Mouse (Mus musculus): ENCODE data around the gene Tmem131. TPM values are rescaled to one million over a fixed set of nuclear protein-coding genes. Genes with fewer than 3 reads are reported as not detected.

Tmem131 gene
- polyA plus RNA-seq, 1 experiment from 2014 or later, result 23.1 TPM

DNA sequence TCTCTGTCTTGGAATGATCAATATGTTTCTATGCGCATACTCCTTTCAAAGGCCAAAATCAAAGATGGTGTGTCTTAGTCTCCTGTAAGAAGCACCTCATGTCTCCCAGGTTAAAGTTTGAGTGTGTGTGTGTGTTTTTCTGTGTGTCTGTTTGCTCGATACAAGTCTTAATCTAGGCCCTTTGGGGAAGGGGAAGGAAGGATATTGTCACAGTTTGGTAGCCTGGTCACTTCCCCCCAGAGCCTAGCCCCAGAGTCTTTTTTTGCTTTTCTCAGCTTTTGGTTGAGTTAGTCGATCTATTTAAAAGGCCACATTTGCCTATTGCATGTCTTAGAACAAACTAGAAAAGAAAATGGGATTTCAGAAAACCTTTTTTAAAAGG, 3.1 kb downstream of the Tmem131 start:
- no peak for ATAC-seq (ENCODE audit: low FRiP score, low TSS enrichment)
- Histone ChIP-seq H3K4me1 (ENCODE audit: control insufficient read depth, insufficient read depth, low read length) (peaks cover 27% of the 10 kb centered on the region), H3K9ac (replicated peaks; ENCODE audit: low read length) (peak overlapping the region; percentile 95), H3K4me2 (ENCODE audit: low read length) (peak overlapping the region; percentile 73), H3K4me3 (replicated peaks; ENCODE audit: low read depth, low read length) (peak overlapping the region; percentile 96), H3K36me3 (ENCODE audit: control insufficient read depth, insufficient read depth, low read length) (no peaks in the 10 kb centered on the region), H3K9me3 (ENCODE audit: control insufficient read depth, low read length) (no peaks in the 10 kb centered on the region), H3K27me3 (ENCODE audit: control insufficient read depth, insufficient read depth, low read length) (no peaks in the 10 kb centered on the region), H3K27ac (replicated peaks; ENCODE audit: low read depth, low read length) (peak overlapping the region; percentile 96)
- DNase-seq, result no peak
- 44% methylated on average over 3 of the region's 3 CpGs for WGBS

DNA sequence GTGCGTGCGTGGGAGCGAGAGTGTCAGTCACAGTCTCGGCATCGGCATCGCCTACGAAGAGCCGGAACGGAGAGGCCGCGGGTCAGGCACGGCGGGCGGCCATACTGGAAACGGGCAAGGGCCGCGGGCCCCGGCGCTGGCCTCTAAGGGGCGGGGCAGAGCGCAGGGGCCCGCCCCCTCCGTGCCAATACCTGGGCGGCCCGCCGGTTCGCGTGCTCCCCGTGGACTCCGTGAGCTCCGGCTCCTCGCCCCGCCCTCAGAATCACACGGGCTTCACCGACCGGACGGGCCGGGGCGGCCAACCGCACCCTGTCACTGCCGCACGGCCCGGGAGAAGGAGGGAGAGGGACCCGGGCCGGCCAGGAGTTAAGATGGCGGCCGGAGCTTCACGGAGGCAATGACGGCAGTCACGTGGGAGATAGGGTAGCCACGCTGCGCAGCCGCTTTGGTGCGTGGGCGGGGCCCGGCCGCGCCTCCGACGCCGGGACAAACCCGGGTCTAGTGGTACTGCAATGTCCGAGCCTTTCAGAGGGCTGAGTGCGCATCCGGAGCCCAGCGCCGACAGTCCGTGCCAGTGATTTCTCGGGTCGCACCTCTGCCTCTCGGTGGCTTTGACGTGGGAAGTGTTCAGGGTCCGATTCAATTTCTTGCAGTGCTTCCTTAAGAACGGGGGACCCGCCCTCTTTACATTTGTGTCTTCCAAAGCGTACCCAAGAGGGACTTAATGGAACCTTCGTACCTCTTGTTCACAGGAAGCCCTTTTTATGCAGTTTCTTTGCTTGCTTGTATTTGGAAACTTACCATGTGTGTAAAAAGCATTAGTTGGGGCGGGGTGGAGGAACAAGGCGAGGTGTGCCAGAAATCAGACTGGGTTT, 3.7 kb downstream of the Tmem131 start:
- H3K36me3 ChIP-seq (ENCODE audit: control insufficient read depth, insufficient read depth, low read length), result no peaks in the 10 kb centered on the region
- H3K9me3 ChIP-seq (ENCODE audit: control insufficient read depth, low read length), result no peaks in the 10 kb centered on the region
- peak; percentile 98 for DNase-seq
- under 1% methylated on average over 79 of the region's 79 CpGs for WGBS
- H3K27me3 ChIP-seq (ENCODE audit: control insufficient read depth, insufficient read depth, low read length), result no peaks in the 10 kb centered on the region
- peak overlapping the region; percentile 96 for H3K27ac ChIP-seq (replicated peaks; ENCODE audit: low read depth, low read length)
- peak overlapping the region; percentile 96 for H3K4me3 ChIP-seq (replicated peaks; ENCODE audit: low read depth, low read length)
- peak overlapping the region; percentile 95 for H3K9ac ChIP-seq (replicated peaks; ENCODE audit: low read length)
- ATAC-seq (ENCODE audit: low FRiP score, low TSS enrichment), result peak; percentile 99
- peaks cover 27% of the 10 kb centered on the region for H3K4me1 ChIP-seq (ENCODE audit: control insufficient read depth, insufficient read depth, low read length)
- peak overlapping the region; percentile 73 for H3K4me2 ChIP-seq (ENCODE audit: low read length)

DNA sequence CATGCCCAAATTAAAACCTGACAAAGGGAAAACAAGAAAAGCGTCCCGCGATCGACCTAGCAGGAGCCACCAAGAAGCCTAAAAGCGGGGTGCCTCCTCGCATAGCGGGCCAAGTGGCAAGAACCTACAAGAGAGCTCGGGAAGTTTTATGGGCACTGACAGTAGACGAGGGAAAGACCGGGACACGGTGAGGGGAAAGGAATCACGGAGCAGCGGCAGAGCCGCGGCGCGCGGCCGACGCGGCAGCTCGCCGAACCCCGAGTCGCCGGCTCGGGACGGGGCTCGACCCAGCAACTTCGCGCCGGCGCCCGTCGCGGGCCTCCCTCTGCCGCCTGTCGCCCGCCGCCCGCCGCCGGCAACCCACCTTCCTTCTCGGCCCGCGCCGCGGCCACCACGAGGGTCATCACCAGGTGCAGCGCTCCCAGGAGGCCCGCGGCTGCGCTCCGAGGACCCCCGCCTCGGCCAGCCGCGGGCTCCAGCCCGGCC, 4.6 kb downstream of the Tmem131 start:
- H3K4me3 ChIP-seq (replicated peaks; ENCODE audit: low read depth, low read length), result peak overlapping the region; percentile 96
- no peaks in the 10 kb centered on the region for H3K9me3 ChIP-seq (ENCODE audit: control insufficient read depth, low read length)
- peaks cover 27% of the 10 kb centered on the region for H3K4me1 ChIP-seq (ENCODE audit: control insufficient read depth, insufficient read depth, low read length)
- no peak for ATAC-seq (ENCODE audit: low FRiP score, low TSS enrichment)
- no peaks in the 10 kb centered on the region for H3K27me3 ChIP-seq (ENCODE audit: control insufficient read depth, insufficient read depth, low read length)
- H3K36me3 ChIP-seq (ENCODE audit: control insufficient read depth, insufficient read depth, low read length), result no peaks in the 10 kb centered on the region
- WGBS, result under 1% methylated on average over 59 of the region's 59 CpGs
- peak overlapping the region; percentile 96 for H3K27ac ChIP-seq (replicated peaks; ENCODE audit: low read depth, low read length)
- H3K4me2 ChIP-seq (ENCODE audit: low read length), result peak overlapping the region; percentile 73
- peak overlapping the region; percentile 95 for H3K9ac ChIP-seq (replicated peaks; ENCODE audit: low read length)
- peak; percentile 70 for DNase-seq

- 4% methylated on average over 9 of the region's 9 CpGs for WGBS
- ATAC-seq (ENCODE audit: low FRiP score, low TSS enrichment) (no peak), DNase-seq (peak; percentile 47)
- H3K9me3 ChIP-seq (ENCODE audit: control insufficient read depth, low read length), result no peaks in the 10 kb centered on the region
- no peaks in the 10 kb centered on the region for H3K27me3 ChIP-seq (ENCODE audit: control insufficient read depth, insufficient read depth, low read length)
- H3K4me1 ChIP-seq (ENCODE audit: control insufficient read depth, insufficient read depth, low read length), result peaks cover 27% of the 10 kb centered on the region
- H3K36me3 ChIP-seq (ENCODE audit: control insufficient read depth, insufficient read depth, low read length), result no peaks in the 10 kb centered on the region
- H3K4me3 ChIP-seq (replicated peaks; ENCODE audit: low read depth, low read length), result peak overlapping the region; percentile 96
- no peak overlapping the region for H3K27ac ChIP-seq (replicated peaks; ENCODE audit: low read depth, low read length)
- peak overlapping the region; percentile 73 for H3K4me2 ChIP-seq (ENCODE audit: low read length)
- H3K9ac ChIP-seq (replicated peaks; ENCODE audit: low read length), result peak overlapping the region; percentile 95
Measured at GRCm38 (mm10) chr1:36938348-36938747, 5.1 kb downstream of the Tmem131 start.

- H3K27ac ChIP-seq (replicated peaks; ENCODE audit: low read depth, low read length), result no peak overlapping the region
- no peaks in the 10 kb centered on the region for H3K36me3 ChIP-seq (ENCODE audit: control insufficient read depth, insufficient read depth, low read length)
- H3K9ac ChIP-seq (replicated peaks; ENCODE audit: low read length), result peak overlapping the region; percentile 95; the same call in 1 of the 2 replicates
- peak; percentile 32 for DNase-seq
- peak overlapping the region; percentile 73 for H3K4me2 ChIP-seq (ENCODE audit: low read length)
- 25% methylated on average over 3 of the region's 3 CpGs for WGBS
- no peaks in the 10 kb centered on the region for H3K9me3 ChIP-seq (ENCODE audit: control insufficient read depth, low read length)
- no peak for ATAC-seq (ENCODE audit: low FRiP score, low TSS enrichment)
- no peaks in the 10 kb centered on the region for H3K27me3 ChIP-seq (ENCODE audit: control insufficient read depth, insufficient read depth, low read length)
- peak overlapping the region; percentile 96 for H3K4me3 ChIP-seq (replicated peaks; ENCODE audit: low read depth, low read length)
- H3K4me1 ChIP-seq (ENCODE audit: control insufficient read depth, insufficient read depth, low read length), result peaks cover 27% of the 10 kb centered on the region
Measured at GRCm38 (mm10) chr1:36937648-36938047, 5.8 kb downstream of the Tmem131 start.

DNA sequence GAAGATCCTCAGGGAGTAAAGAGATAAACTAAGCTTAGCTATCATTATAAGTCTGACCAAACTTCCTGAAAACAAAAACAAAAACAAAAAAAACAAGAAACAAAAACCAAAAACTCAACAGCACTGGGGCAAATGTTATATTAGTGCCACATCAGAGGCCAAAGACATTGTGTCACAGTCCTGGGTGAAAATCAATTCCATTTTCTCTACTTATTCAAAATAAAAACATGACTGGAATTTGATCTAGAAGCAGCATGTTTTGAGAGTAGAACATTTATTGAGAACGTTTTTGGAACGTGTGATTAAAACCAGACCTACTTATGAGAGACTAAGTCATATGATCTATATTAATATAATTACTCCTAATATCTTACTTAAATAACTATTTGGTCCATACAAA, 6.5 kb downstream of the Tmem131 start:
- peaks cover 27% of the 10 kb centered on the region for H3K4me1 ChIP-seq (ENCODE audit: control insufficient read depth, insufficient read depth, low read length)
- H3K27me3 ChIP-seq (ENCODE audit: control insufficient read depth, insufficient read depth, low read length), result no peaks in the 10 kb centered on the region
- DNase-seq, result no peak
- peak overlapping the region; percentile 73 for H3K4me2 ChIP-seq (ENCODE audit: low read length)
- H3K27ac ChIP-seq (replicated peaks; ENCODE audit: low read depth, low read length), result no peak overlapping the region
- 0 out of 2 replicates have a peak overlapping the region, but pooled peaks have one; percentile 96 for H3K4me3 ChIP-seq (replicated peaks; ENCODE audit: low read depth, low read length)
- no peak overlapping the region for H3K9ac ChIP-seq (replicated peaks; ENCODE audit: low read length)
- H3K36me3 ChIP-seq (ENCODE audit: control insufficient read depth, insufficient read depth, low read length), result no peaks in the 10 kb centered on the region
- H3K9me3 ChIP-seq (ENCODE audit: control insufficient read depth, low read length), result no peaks in the 10 kb centered on the region
- no peak for ATAC-seq (ENCODE audit: low FRiP score, low TSS enrichment)
- WGBS, result 88% methylated on average over 2 of the region's 2 CpGs

DNA sequence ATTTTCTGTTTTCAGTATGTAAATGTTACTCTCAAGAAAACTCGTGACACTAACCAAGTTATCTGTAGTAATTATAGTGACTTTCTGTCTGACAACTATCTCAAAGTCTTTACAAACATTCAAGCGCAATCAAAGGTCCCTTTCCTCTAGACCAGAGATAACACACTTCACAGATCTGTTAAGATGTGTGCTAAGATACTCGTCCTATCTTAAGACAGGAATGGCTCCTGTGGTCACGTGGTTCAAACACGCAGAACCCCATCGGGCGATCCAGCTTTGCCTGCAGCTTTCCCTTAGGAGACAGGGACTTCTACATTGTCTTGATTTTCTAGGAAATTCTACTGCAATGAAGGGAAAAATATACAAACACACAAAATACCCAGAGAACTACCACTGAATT, 6.9 kb downstream of the Tmem131 start:
- Histone ChIP-seq H3K36me3 (ENCODE audit: control insufficient read depth, insufficient read depth, low read length) (no peaks in the 10 kb centered on the region), H3K9me3 (ENCODE audit: control insufficient read depth, low read length) (no peaks in the 10 kb centered on the region), H3K4me1 (ENCODE audit: control insufficient read depth, insufficient read depth, low read length) (peaks cover 27% of the 10 kb centered on the region), H3K4me2 (ENCODE audit: low read length) (peak overlapping the region; percentile 73), H3K27ac (replicated peaks; ENCODE audit: low read depth, low read length) (no peak overlapping the region), H3K9ac (replicated peaks; ENCODE audit: low read length) (no peak overlapping the region), H3K27me3 (ENCODE audit: control insufficient read depth, insufficient read depth, low read length) (no peaks in the 10 kb centered on the region), H3K4me3 (replicated peaks; ENCODE audit: low read depth, low read length) (no peak overlapping the region)
- DNase-seq (no peak), ATAC-seq (ENCODE audit: low FRiP score, low TSS enrichment) (no peak)
- 89% methylated on average over 7 of the region's 7 CpGs for WGBS

DNA sequence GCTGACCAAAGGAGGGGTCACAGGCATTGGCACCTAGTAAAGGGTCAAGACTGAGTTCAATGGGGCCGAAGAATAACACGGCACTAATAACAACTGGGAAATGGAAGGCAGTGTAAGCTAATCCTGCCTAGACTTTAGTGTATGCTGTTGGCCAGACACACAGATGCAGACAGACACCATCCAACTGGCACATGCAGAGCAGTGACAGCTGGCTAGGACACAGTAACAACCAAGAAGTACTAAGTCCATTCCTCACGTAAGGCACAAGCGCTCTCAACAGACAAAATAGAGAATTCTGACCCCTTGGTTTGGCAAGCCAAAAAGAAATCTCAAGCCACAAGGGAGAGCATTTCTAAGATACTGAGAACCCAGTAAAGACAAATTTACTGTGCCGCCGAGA, 8.7 kb downstream of the Tmem131 start:
- no peaks in the 10 kb centered on the region for H3K27me3 ChIP-seq (ENCODE audit: control insufficient read depth, insufficient read depth, low read length)
- ATAC-seq (ENCODE audit: low FRiP score, low TSS enrichment) (no peak), DNase-seq (no peak)
- H3K36me3 ChIP-seq (ENCODE audit: control insufficient read depth, insufficient read depth, low read length), result no peaks in the 10 kb centered on the region
- 75% methylated on average over 6 of the region's 6 CpGs for WGBS
- H3K27ac ChIP-seq (replicated peaks; ENCODE audit: low read depth, low read length), result no peak overlapping the region
- peaks cover 20% of the 10 kb centered on the region for H3K4me1 ChIP-seq (ENCODE audit: control insufficient read depth, insufficient read depth, low read length)
- H3K4me2 ChIP-seq (ENCODE audit: low read length), result no peak overlapping the region
- H3K9ac ChIP-seq (replicated peaks; ENCODE audit: low read length), result no peak overlapping the region
- no peaks in the 10 kb centered on the region for H3K9me3 ChIP-seq (ENCODE audit: control insufficient read depth, low read length)
- H3K4me3 ChIP-seq (replicated peaks; ENCODE audit: low read depth, low read length), result no peak overlapping the region
